Mouse (Mus musculus) forebrain, postnatal 0 days (tissue): ENCODE measurements around the gene Glg1. TPM values are rescaled to one million over a fixed set of nuclear protein-coding genes. Genes with fewer than 3 reads are reported as not detected.
A peak's percentile ranks its signal among the peaks of the same experiment; 100 is the strongest.

Experiments used
- ATAC-seq: fragments of 200-750 bp; cut with Nextera tagmentation; 2 replicates; pipeline ENCODE4 v1.8.0; 2017; ENCODE audit warnings: mild to moderate bottlenecking, moderate library complexity
- DNase-seq: peaks from one replicate; pipeline ENCODE4 v3.0.0-alpha.2; 2015
- H3K27ac ChIP-seq: fragments of 300-500 bp; sonication (generic); 2 replicates; pipeline ENCODE4 v1.5.1; 2014; ENCODE audit warnings: low read depth, mild to moderate bottlenecking, antibody characterized with exemption, low read length, moderate library complexity, mixed read lengths
- H3K27me3 ChIP-seq: fragments of 300-500 bp; sonication (generic); 2 replicates; pipeline ENCODE4 v1.6.1; 2014; ENCODE audit warnings: mild to moderate bottlenecking, low read length, mixed read lengths; ENCODE audit not compliant: insufficient read depth
- H3K36me3 ChIP-seq: fragments of 300-500 bp; sonication (generic); 2 replicates; pipeline ENCODE4 v1.6.1; 2014; ENCODE audit warnings: mild to moderate bottlenecking, moderate library complexity; ENCODE audit not compliant: insufficient read depth
- H3K4me1 ChIP-seq: fragments of 300-500 bp; sonication (generic); 2 replicates; pipeline ENCODE4 v1.6.1; 2014; ENCODE audit warnings: antibody characterized with exemption; ENCODE audit not compliant: insufficient read depth
- H3K4me2 ChIP-seq: fragments of 300-500 bp; sonication (generic); 2 replicates; pipeline ENCODE4 v1.6.1; 2014; ENCODE audit warnings: low read depth, mild to moderate bottlenecking, moderate library complexity
- H3K4me3 ChIP-seq: fragments of 300-500 bp; sonication (generic); 2 replicates; pipeline ENCODE4 v1.5.1; 2014; ENCODE audit warnings: low read depth, low read length, mixed read lengths
- H3K9ac ChIP-seq: fragments of 300-500 bp; sonication (generic); 2 replicates; pipeline ENCODE4 v1.6.1; 2014; ENCODE audit warnings: mild to moderate bottlenecking
- H3K9me3 ChIP-seq: fragments of 300-500 bp; sonication (generic); 2 replicates; pipeline ENCODE4 v1.6.1; 2016; ENCODE audit warnings: low read length
- CTCF ChIP-seq: sonication (generic); IDR thresholded peaks from 2 replicates; pipeline ENCODE4 v1.5.1; 2016; ENCODE audit warnings: antibody characterized with exemption, control low read depth, low read depth
- WGBS: fragments of 180-500 bp; shearing (Covaris S2); extraction: QIAGEN DNeasy Blood & Tissue Kit; methylation state at CpG from one replicate; pipeline ENCODE4 v1.1.7; 2014; 5-methylcytosine and 5-hydroxymethylcytosine counted together
- polyA plus RNA-seq: library from polyadenylated mRNA; unstranded; fragments of >200 nt; fragmentation: Nextera tagmentation; extraction: Ambion mirVana; gene quantifications from 2 replicates; pipeline ENCODE4 v1.2.1, GENCODE M21; 2015
- total RNA-seq: library from RNA; depleted of rRNA; stranded (reverse); fragments of >200 nt; gene quantifications from 2 replicates; pipeline ENCODE4 v1.2.3, GENCODE M21; 2014

The Glg1 gene
- total and polyA plus RNA-seq, 2 experiments from 2014 or later, result 45.0 to 49.7 TPM

GRCm38 (mm10) chr8:111264693-111265220, 5.7 kb upstream of the Glg1 start:
- Histone ChIP-seq H3K9ac (no peak overlapping the region), H3K27ac (no peak overlapping the region), H3K4me1 (no peaks in the 10 kb centered on the region), H3K9me3 (no peaks in the 10 kb centered on the region), H3K4me2 (no peak overlapping the region), H3K27me3 (no peaks in the 10 kb centered on the region), H3K36me3 (no peaks in the 10 kb centered on the region), H3K4me3 (no peak overlapping the region)
- 82% methylated on average over 2 of the region's 2 CpGs for WGBS
- ATAC-seq, result no peak
- no peak for DNase-seq
- no peak for TF ChIP-seq CTCF

- Histone ChIP-seq H3K4me3 (no peak overlapping the region), H3K9ac (no peak overlapping the region), H3K4me2 (no peak overlapping the region), H3K36me3 (no peaks in the 10 kb centered on the region), H3K27me3 (no peaks in the 10 kb centered on the region), H3K9me3 (no peaks in the 10 kb centered on the region), H3K4me1 (peaks cover 7% of the 10 kb centered on the region), H3K27ac (no peak overlapping the region)
- TF ChIP-seq CTCF, result no peak
- WGBS, result 88% methylated on average over 4 of the region's 4 CpGs
- ATAC-seq, result no peak
- DNase-seq, result no peak
Observed at GRCm38 (mm10) chr8:111261981-111262381, 3.0 kb upstream of the Glg1 start.

GRCm38 (mm10) chr8:111260251-111260650, 1.2 kb upstream of the Glg1 start:
- Histone ChIP-seq H3K4me2 (no peak overlapping the region), H3K27me3 (no peaks in the 10 kb centered on the region), H3K27ac (no peak overlapping the region), H3K4me1 (peaks cover 7% of the 10 kb centered on the region), H3K9me3 (no peaks in the 10 kb centered on the region), H3K4me3 (no peak overlapping the region), H3K36me3 (no peaks in the 10 kb centered on the region), H3K9ac (no peak overlapping the region)
- 96% methylated on average over 5 of the region's 5 CpGs for WGBS
- DNase-seq (no peak), ATAC-seq (no peak)
- no peak for TF ChIP-seq CTCF

- H3K9ac ChIP-seq, result peak overlapping the region; percentile 88
- DNase-seq (no peak), ATAC-seq (peak; percentile 34)
- no peaks in the 10 kb centered on the region for H3K9me3 ChIP-seq
- H3K4me2 ChIP-seq, result peak overlapping the region; percentile 52
- H3K4me1 ChIP-seq, result peaks cover 7% of the 10 kb centered on the region
- peak overlapping the region; percentile 94 for H3K4me3 ChIP-seq
- H3K27me3 ChIP-seq, result no peaks in the 10 kb centered on the region
- TF ChIP-seq CTCF, result no peak
- WGBS, result 10% methylated on average over 13 of the region's 13 CpGs
- peak overlapping the region; percentile 99 for H3K27ac ChIP-seq
- H3K36me3 ChIP-seq, result no peaks in the 10 kb centered on the region
Observed at GRCm38 (mm10) chr8:111259408-111259741, 359 bp upstream of the Glg1 start.

- no peaks in the 10 kb centered on the region for H3K36me3 ChIP-seq
- H3K27ac ChIP-seq, result peak overlapping the region; percentile 99
- ATAC-seq, result peak; percentile 58
- no peaks in the 10 kb centered on the region for H3K9me3 ChIP-seq
- H3K4me2 ChIP-seq, result peak overlapping the region; percentile 52
- peak overlapping the region; percentile 88 for H3K9ac ChIP-seq
- H3K27me3 ChIP-seq, result no peaks in the 10 kb centered on the region
- H3K4me1 ChIP-seq, result peaks cover 7% of the 10 kb centered on the region
- WGBS, result 4% methylated on average over 22 of the region's 26 CpGs
- peak overlapping the region; percentile 94 for H3K4me3 ChIP-seq
- TF ChIP-seq CTCF, result no peak
- DNase-seq, result peak; percentile 67
Observed at GRCm38 (mm10) chr8:111258010-111258630, 896 bp downstream of the Glg1 start.

GRCm38 (mm10) chr8:111252487-111253112, 6.4 kb downstream of the Glg1 start:
- 92% methylated on average over 4 of the region's 4 CpGs for WGBS
- Histone ChIP-seq H3K9me3 (no peaks in the 10 kb centered on the region), H3K27me3 (no peaks in the 10 kb centered on the region), H3K4me1 (peaks cover 5% of the 10 kb centered on the region), H3K4me2 (no peak overlapping the region), H3K9ac (no peak overlapping the region), H3K4me3 (no peak overlapping the region), H3K36me3 (no peaks in the 10 kb centered on the region), H3K27ac (no peak overlapping the region)
- DNase-seq, result no peak
- no peak for ATAC-seq
- no peak for TF ChIP-seq CTCF

GRCm38 (mm10) chr8:111250111-111250510, 8.9 kb downstream of the Glg1 start:
- no peak overlapping the region for H3K4me2 ChIP-seq
- ATAC-seq, result no peak
- no peaks in the 10 kb centered on the region for H3K36me3 ChIP-seq
- no peak for DNase-seq
- 67% methylated on average over 2 of the region's 2 CpGs for WGBS
- TF ChIP-seq CTCF, result no peak
- no peaks in the 10 kb centered on the region for H3K4me1 ChIP-seq
- no peak overlapping the region for H3K4me3 ChIP-seq
- no peak overlapping the region for H3K27ac ChIP-seq
- H3K9me3 ChIP-seq, result no peaks in the 10 kb centered on the region
- no peak overlapping the region for H3K9ac ChIP-seq
- H3K27me3 ChIP-seq, result no peaks in the 10 kb centered on the region
